Comparison of ENCODE assay signal across 8 mouse cellular contexts in genomic region chr16:44724083-44724787, GRCm38 (mm10). TPM values are rescaled to one million over a fixed set of nuclear protein-coding genes. Genes with fewer than 3 reads are reported as not detected.
DNase-seq lines count a peak whose midpoint lies in the region; ATAC-seq lines count a peak whose summit lies in the region.

Nepro (plus strand) TSS chr16:44724301.

- H3K27ac ChIP-seq in hindbrain, embryonic 15.5 days (replicated peaks): peak within 1 kb of the TSS; percentile 90
- peak within 1 kb of the TSS; percentile 78 for H3K27ac ChIP-seq in macrophage

- H3K36me3 ChIP-seq in hindbrain, embryonic 15.5 days: 0 out of 2 replicates have a peak, but pooled peaks cover 3% of the 10 kb centered on the region
- peaks cover 12% of the 10 kb centered on the region; the same call in 1 of the 2 replicates for H3K36me3 ChIP-seq in macrophage (ENCODE audit: inconsistent target)

- peaks cover 18% of the 10 kb centered on the region for H3K4me1 ChIP-seq in hindbrain, embryonic 15.5 days (replicated peaks)

- peak within 1 kb of the TSS; percentile 72 for H3K9ac ChIP-seq in hindbrain, embryonic 15.5 days

- H3K4me3 ChIP-seq in hindbrain, embryonic 15.5 days: peak within 1 kb of the TSS; percentile 60
- peak within 1 kb of the TSS; percentile 90 for H3K4me3 ChIP-seq in macrophage (ENCODE audit: inconsistent target)

- no peaks in the 10 kb centered on the region for H3K27me3 ChIP-seq in hindbrain, embryonic 15.5 days

- peak; percentile 98 for ATAC-seq in hindbrain, embryonic 15.5 days (ENCODE audit: low FRiP score, low read depth)

- WGBS in hindbrain, embryonic 15.5 days: under 1% methylated on average over 62 of the region's 64 CpGs
- 2% methylated on average over 43 of the region's 64 CpGs for WGBS in macrophage (ENCODE audit: missing documents)

- peak within 1 kb of the TSS; percentile 71 for H3K4me2 ChIP-seq in hindbrain, embryonic 15.5 days

- no peaks in the 10 kb centered on the region for H3K9me3 ChIP-seq in hindbrain, embryonic 15.5 days

- H3K79me2 ChIP-seq in macrophage (ENCODE audit: inconsistent target): peaks cover 64% of the 10 kb centered on the region

- peak; percentile 90 for DNase-seq in R1 (ENCODE audit: low read depth, low spot score)
- DNase-seq in cerebellum, postnatal 25 days: peak; percentile 97 to 99
- DNase-seq in frontal cortex, postnatal 36 days (ENCODE audit: low spot score in 2 of 2): peak; percentile 96 to 98
- DNase-seq in left cerebral cortex, adult 18-20 months (ENCODE audit: low spot score in 2 of 2): peak; percentile 93 to 97
- peak; percentile 95 for DNase-seq in right cerebral cortex, adult 18-20 months
- DNase-seq in urinary bladder, postnatal 10 days (ENCODE audit: low spot score): peak; percentile 73

RNA-seq across cellular contexts. Expression of gene Nepro, which starts in this region (rescaled TPM):
- polyA plus RNA-seq in hindbrain, embryonic 15.5 days (2015; fragmentation: Nextera tagmentation; extraction: Ambion mirVana): 4.3 and 4.4 TPM in 2 replicates
- total RNA-seq in left cerebral cortex, adult 18-20 months (2021): 1 to 10 TPM; 5.8 to 7.0 TPM
- total RNA-seq in macrophage (2018; cell fraction: chromatin; rRNA removed): 10 to 100 TPM; 11.7 to 28.5 (median 21.0) TPM
- total RNA-seq in macrophage (2018; cell fraction: cytosol; rRNA removed): 1 to 10 TPM; 3.7 to 8.9 (median 6.0) TPM
- total RNA-seq in macrophage (2018; cell fraction: nucleus; rRNA removed): 10 to 100 TPM in 25 of 26 experiments, 1 to 10 TPM in 1; 10.0 to 32.5 (median 15.5) TPM
- polyA plus RNA-seq in macrophage (2018): 7.2 to 8.6 TPM (median 7.6 TPM) in 3 replicates

Comparison
In these comparisons a context has a peak if more than half of its experiments do, and no peak if none do; other contexts are left out.
1. Peak in every context shown above with its lines: DNase-seq, ATAC-seq, H3K4me3 ChIP-seq and H3K27ac ChIP-seq.